Mouse (Mus musculus) kidney, postnatal 25 days (tissue): ENCODE results near the gene Ripor2.

Experiments
- DNase-seq, 2 experiments: peaks; one replicate each; pipeline ENCODE4 v3.0.0; 2021; ENCODE audit warnings: mixed read lengths in 2 of 2

Ripor2 gene

GRCm38 (mm10) chr13:24584841-24585240, 2.9 kb downstream of the Ripor2 start:
- no peak for DNase-seq

GRCm38 (mm10) chr13:24585369-24585768, 3.4 kb downstream of the Ripor2 start:
- no peak for DNase-seq

- no peak for DNase-seq
Measured at GRCm38 (mm10) chr13:24587192-24587895, 5.4 kb downstream of the Ripor2 start.

GRCm38 (mm10) chr13:24588603-24589002, 6.6 kb downstream of the Ripor2 start:
- DNase-seq = no peak

- DNase-seq = no peak
Measured at GRCm38 (mm10) chr13:24591737-24592136, 9.7 kb downstream of the Ripor2 start.

GRCm38 (mm10) chr13:24594303-24594702, 12.3 kb downstream of the Ripor2 start:
- no peak for DNase-seq

- DNase-seq = no peak
Measured at GRCm38 (mm10) chr13:24599631-24600041, 17.6 kb downstream of the Ripor2 start.

- peak in 1 of 2 experiments; percentile 47 for DNase-seq
Measured at GRCm38 (mm10) chr13:24602978-24603377, 21.0 kb downstream of the Ripor2 start.

- DNase-seq = peak; percentile 43 to 76
Measured at GRCm38 (mm10) chr13:24603591-24604009, 21.6 kb downstream of the Ripor2 start.

- no peak for DNase-seq
Measured at GRCm38 (mm10) chr13:24604096-24604495, 22.1 kb downstream of the Ripor2 start.

GRCm38 (mm10) chr13:24604761-24605591, 23.0 kb downstream of the Ripor2 start:
- DNase-seq = no peak

GRCm38 (mm10) chr13:24605755-24606154, 23.8 kb downstream of the Ripor2 start:
- no peak for DNase-seq

- no peak for DNase-seq
Measured at GRCm38 (mm10) chr13:24607961-24608360, 26.0 kb downstream of the Ripor2 start.

GRCm38 (mm10) chr13:24608709-24609108, 26.7 kb downstream of the Ripor2 start:
- no peak for DNase-seq

- DNase-seq = no peak
Measured at GRCm38 (mm10) chr13:24610883-24611282, 28.9 kb downstream of the Ripor2 start.

GRCm38 (mm10) chr13:24613031-24613430, 31.0 kb downstream of the Ripor2 start:
- DNase-seq = no peak

- no peak for DNase-seq
Measured at GRCm38 (mm10) chr13:24613433-24613832, 31.4 kb downstream of the Ripor2 start.

GRCm38 (mm10) chr13:24613927-24614780, 32.2 kb downstream of the Ripor2 start:
- DNase-seq = no peak

GRCm38 (mm10) chr13:24615921-24616565, 34.1 kb downstream of the Ripor2 start:
- peak in 1 of 2 experiments; percentile 36 for DNase-seq

- DNase-seq = no peak
Measured at GRCm38 (mm10) chr13:24616645-24617044, 34.7 kb downstream of the Ripor2 start.

- no peak for DNase-seq
Measured at GRCm38 (mm10) chr13:24617076-24617798, 35.2 kb downstream of the Ripor2 start.

- DNase-seq = no peak
Measured at GRCm38 (mm10) chr13:24617799-24618130, 35.8 kb downstream of the Ripor2 start.
